Mouse (Mus musculus) frontal cortex, adult (tissue): ENCODE measurements around the gene Itga9.
"Not testable (repeated sequence)": the region's sequence is repeated elsewhere in the genome, so short reads cannot be mapped to it uniquely, and the experiment has no call there.

ENCODE experiments used
- ATAC-seq: cut with Nextera tagmentation; 2 replicates; pipeline ENCODE4 v1.9.2; 2017; ENCODE audit warnings: mild to moderate bottlenecking, moderate library complexity, mixed read lengths; ENCODE audit not compliant: low TSS enrichment

Gene Itga9

GRCm38 (mm10) chr9:118606148-118606816 lies at the start of gene Itga9:
TSS of gene Itga9 (plus strand) at chr9:118606690.
- ATAC-seq: peak; percentile 53

GRCm38 (mm10) chr9:118556951-118557780 lies 49.3 kb upstream of the Itga9 start:
- ATAC-seq: peak; percentile 85

- no peak for ATAC-seq
These were observed 43.1 kb upstream of the Itga9 start for GRCm38 (mm10) chr9:118563356-118563755.

- ATAC-seq: no peak
These were observed 42.6 kb upstream of the Itga9 start for GRCm38 (mm10) chr9:118563866-118564265.

- no peak for ATAC-seq
These were observed 41.8 kb upstream of the Itga9 start for GRCm38 (mm10) chr9:118564696-118565095.

GRCm38 (mm10) chr9:118569328-118569727 lies 37.2 kb upstream of the Itga9 start:
- ATAC-seq: peak; percentile 76

GRCm38 (mm10) chr9:118570865-118571264 lies 35.6 kb upstream of the Itga9 start:
- no peak for ATAC-seq

GRCm38 (mm10) chr9:118571701-118572100 lies 34.8 kb upstream of the Itga9 start:
- ATAC-seq: no peak

GRCm38 (mm10) chr9:118574911-118575310 lies 31.6 kb upstream of the Itga9 start:
- ATAC-seq: peak; percentile 93

GRCm38 (mm10) chr9:118580371-118580770 lies 26.1 kb upstream of the Itga9 start:
- ATAC-seq: no peak

- no peak for ATAC-seq
These were observed 23.7 kb upstream of the Itga9 start for GRCm38 (mm10) chr9:118582757-118583156.

- no peak for ATAC-seq
These were observed 21.7 kb upstream of the Itga9 start for GRCm38 (mm10) chr9:118584838-118585237.

GRCm38 (mm10) chr9:118585998-118586397 lies 20.5 kb upstream of the Itga9 start:
- no peak for ATAC-seq

- no peak for ATAC-seq
These were observed 19.4 kb upstream of the Itga9 start for GRCm38 (mm10) chr9:118587115-118587514.

- peak; percentile 43; the same call in 1 of the 2 replicates for ATAC-seq
These were observed 17.2 kb upstream of the Itga9 start for GRCm38 (mm10) chr9:118589249-118589648.

- no peak for ATAC-seq
These were observed 16.3 kb upstream of the Itga9 start for GRCm38 (mm10) chr9:118590230-118590629.

- no peak for ATAC-seq
These were observed 14.9 kb upstream of the Itga9 start for GRCm38 (mm10) chr9:118591633-118592032.

- no peak for ATAC-seq
These were observed 13.8 kb upstream of the Itga9 start for GRCm38 (mm10) chr9:118592585-118593249.

- no peak for ATAC-seq
These were observed 13.0 kb upstream of the Itga9 start for GRCm38 (mm10) chr9:118593443-118593842.

- ATAC-seq: no peak
These were observed 9.7 kb upstream of the Itga9 start for GRCm38 (mm10) chr9:118596767-118597166.

- not testable (repeated sequence) for ATAC-seq
These were observed 6.1 kb upstream of the Itga9 start for GRCm38 (mm10) chr9:118600393-118600792.

- ATAC-seq: no peak
These were observed 3.9 kb upstream of the Itga9 start for GRCm38 (mm10) chr9:118602576-118602975.
